Mouse (Mus musculus): Measurements from ENCODE around the gene Tubb4b. TPM values are rescaled to one million over a fixed set of nuclear protein-coding genes. Genes with fewer than 3 reads are reported as not detected.

Tubb4b gene
- total RNA-seq, 2 experiments from 2014 or later = 324 to 351 TPM

DNA sequence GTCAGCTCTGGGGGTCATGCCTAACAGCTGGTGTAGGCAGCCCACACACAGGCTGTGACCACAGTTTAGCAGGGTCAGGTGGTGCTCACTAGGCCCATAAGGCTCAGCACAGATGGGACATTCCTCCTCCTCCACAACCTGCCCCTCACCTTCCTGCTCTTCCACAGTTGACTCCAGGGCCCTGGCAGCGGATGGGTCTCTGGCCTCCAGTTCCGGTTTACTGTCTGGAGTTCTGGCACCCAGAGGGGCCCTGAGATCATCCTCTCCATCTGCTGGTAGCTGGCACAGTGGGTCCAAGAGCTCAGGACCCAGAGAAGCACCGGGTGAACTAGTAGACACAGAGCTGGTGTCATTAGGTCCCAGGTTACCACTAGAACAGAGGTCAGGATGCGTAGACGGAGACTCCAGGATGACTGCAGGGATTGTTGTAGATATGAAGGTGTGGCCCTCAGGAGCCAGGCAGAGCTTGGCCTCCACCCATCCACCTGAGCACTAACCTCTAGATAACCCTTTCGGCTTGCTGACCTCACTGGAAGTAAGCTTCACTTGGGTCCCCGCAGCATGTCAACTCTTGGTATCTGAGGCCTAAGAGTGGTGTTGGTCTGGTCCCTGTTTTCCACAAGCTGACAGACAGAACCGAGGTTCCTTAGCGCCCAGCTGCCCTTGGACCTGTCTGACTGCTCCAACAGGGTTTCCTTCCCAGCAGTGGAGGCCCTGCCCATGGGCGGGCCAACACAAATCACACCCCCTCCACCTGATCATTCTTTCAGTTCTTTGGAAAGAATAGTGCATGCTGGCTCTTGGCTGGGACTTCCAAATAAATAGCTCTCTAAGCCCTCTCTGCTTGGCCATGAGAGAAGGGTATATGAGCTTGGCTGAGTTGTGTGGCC is 21.9 kb upstream of the Tubb4b start, which contains the start of gene AL732309.1:
AL732309.1 (minus strand) TSS at position 681 of the 890 bp plus-strand sequence.
- no peak for DNase-seq
- intact Hi-C loops (cut with DNase I) = no loop called here

GRCm38 (mm10) chr2:25244144-25244543 is 19.6 kb upstream of the Tubb4b start:
- intact Hi-C loops (cut with DNase I) = no loop called here
- no peak for DNase-seq

- no peak for DNase-seq
- intact Hi-C loops (cut with DNase I) = no loop called here
Measured at GRCm38 (mm10) chr2:25243342-25243741, 18.8 kb upstream of the Tubb4b start.

DNA sequence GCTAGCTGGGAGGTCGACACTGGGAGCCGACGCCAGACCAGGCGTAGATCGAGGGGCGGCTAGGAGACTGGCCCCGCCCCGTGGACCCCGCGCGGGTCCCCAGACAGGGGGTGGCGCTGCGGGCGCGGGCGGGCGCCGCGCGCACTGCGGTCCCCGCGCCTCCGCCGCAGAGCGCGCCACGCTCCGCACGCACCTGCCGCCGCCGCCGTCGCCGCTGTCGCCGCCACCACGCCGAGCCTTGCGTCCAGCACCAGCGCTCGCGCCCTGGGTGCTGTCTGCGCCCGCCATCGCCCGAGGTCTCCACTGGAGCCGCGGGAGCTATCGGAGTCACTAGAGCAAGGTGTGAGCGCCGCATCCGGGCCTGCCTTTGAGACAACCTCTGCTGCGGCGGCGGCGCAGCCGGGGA is 17.6 kb upstream of the Tubb4b start, which contains the start of the genes Rnf208 and Cysrt1:
Rnf208 (plus strand) TSS at position 155 of the 406 bp plus-strand sequence.
Cysrt1 (minus strand) TSS at position 352 of the 406 bp plus-strand sequence.
- intact Hi-C loops (cut with DNase I) = no loop called here
- DNase-seq = no peak

DNA sequence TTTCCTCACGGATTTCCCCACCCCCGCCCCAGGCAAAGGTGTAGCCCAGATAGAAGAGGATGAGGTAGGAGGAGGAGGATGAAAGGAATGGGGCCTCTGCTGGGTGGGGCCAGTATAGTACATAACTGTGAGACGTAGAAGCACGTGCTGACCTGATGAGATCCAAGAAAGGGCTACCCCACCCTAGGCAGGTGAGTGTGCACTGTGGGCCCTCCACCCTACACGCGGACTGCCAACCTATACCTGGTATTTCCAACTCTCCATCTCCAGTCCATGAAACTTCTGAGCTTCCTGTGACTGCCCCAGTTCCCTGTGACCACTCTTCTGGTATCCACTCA is 16.9 kb upstream of the Tubb4b start:
- no peak for DNase-seq
- intact Hi-C loops (cut with DNase I) = no loop called here

DNA sequence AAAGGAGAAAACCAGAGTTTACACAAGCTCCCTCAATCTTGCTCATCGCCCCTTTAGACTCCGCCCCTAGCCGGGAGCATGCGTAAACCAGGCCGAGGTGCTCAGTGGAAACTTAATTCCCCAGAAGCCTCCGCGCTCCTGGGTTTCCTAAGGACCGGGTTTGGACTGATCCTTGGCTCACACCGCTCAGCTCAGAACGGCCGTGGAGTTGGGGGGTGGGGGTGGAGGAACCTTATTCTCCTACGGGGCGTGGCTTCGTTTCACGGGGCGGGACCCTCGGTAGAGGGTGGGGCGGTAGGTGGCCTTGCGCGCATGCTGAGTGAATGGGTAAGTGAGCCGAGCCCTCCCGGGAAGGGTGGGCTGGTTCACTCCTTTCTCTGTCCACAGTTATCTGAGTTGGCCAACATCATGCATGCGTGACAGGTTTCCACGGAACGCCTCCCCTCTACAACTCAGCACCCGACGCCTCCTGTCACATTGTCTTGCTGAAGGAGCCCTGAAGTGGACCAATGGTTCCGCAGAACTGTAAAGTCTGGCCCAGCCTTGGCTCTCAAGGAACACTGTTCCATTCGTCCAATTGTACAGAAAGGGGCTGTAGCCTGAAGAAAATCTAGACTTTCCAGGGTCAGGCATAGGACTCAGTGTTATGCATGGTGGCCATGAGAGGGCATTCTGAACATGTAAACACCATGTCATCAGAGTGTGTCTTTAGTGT is 16.4 kb upstream of the Tubb4b start:
- peak; percentile 61 for DNase-seq
- intact Hi-C loops (cut with DNase I) = no loop called here

GRCm38 (mm10) chr2:25240310-25240709 is 15.8 kb upstream of the Tubb4b start:
- DNase-seq = no peak
- intact Hi-C loops (cut with DNase I) = no loop called here

GRCm38 (mm10) chr2:25239766-25240165 is 15.3 kb upstream of the Tubb4b start:
- intact Hi-C loops (cut with DNase I) = no loop called here
- DNase-seq = no peak

DNA sequence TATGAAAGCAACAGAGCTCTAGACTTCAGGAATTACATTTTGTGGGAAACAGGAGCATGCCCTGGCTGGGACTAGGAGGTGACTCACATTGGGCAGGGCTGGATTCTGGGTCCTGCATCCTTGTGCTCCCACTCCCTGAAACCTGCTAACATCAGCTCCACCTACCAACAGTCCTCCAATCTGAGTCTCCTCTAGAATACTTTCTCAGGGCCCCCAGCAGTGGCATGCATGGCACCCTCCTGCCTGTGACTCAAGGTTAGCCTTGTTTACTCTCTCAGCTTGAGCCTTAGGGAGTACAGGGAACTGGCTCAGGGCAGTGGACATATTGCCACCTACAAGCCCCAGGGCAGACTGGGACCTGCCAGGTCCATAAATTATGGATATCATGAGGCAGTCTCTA is 13.6 kb upstream of the Tubb4b start:
- intact Hi-C loops (cut with DNase I) = no loop called here
- DNase-seq = no peak

DNA sequence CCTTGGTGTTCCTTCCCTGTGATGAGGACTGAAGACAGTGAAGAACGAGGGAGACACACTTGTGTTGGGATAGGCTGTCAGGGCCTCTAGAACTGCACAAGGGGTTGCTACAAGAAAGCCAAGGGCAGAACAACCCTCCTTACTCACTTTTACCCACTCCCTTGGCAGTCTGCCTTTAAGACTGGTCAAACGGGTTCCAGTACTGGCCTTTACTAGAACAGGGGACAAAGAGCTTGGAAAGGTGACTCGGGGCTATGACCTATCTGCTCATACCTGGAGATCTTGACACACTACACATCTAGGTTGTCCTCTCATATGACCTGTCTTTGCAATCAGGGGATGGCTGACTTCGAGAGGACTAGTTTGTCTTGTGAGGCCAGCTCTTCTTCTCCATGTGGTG is 13.0 kb upstream of the Tubb4b start:
- no peak for DNase-seq
- intact Hi-C loops (cut with DNase I) = no loop called here

DNA sequence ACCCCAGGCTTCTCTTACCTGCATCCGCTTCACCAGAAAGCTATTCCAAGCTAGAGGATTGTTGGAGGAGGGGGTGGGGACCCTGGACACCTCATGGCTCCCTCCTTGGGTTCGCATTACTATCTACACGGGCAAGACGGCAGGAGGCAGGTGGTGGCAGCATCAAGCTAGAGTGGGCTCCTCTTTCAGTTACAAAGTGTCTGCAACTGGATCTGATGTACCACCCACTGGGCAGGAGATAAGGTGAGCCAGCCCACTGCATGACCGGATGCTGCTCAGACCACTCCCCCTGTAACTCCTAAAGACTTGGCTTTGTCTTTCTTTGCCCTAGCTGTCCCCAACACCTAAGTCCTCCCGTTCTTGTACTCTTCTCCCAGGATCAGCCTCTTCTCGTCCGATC is 12.1 kb upstream of the Tubb4b start, which contains the start of gene Rnf224:
Rnf224 (minus strand) TSS at position 174 of the 400 bp plus-strand sequence.
- DNase-seq = no peak
- intact Hi-C loops (cut with DNase I) = no loop called here

- DNase-seq = no peak
- intact Hi-C loops (cut with DNase I) = no loop called here
Measured at GRCm38 (mm10) chr2:25234551-25235220, 10.2 kb upstream of the Tubb4b start.

DNA sequence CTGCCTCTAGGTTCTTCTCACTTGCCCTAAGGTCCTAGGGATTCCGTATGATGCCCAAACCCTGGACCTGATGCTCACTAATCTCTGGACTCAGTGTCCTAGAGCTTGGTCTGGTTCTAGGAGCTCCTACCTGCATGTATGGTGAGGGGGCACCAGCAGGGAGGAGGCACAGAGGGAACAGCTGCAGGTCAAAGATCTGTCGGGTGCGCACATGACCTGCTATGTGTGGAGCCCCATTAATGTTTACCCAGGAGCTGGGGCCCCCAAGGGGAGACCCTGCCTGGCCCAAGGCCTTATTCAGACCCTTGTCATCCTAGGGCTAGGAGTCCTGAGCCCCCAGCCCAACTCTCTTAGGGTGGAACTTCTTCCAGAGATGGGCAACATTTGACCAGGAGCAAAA is 9.5 kb upstream of the Tubb4b start, which contains the start of gene Slc34a3:
Slc34a3 (minus strand) TSS at position 315 of the 400 bp plus-strand sequence.
- intact Hi-C loops (cut with DNase I) = no loop called here
- no peak for DNase-seq

- intact Hi-C loops (cut with DNase I) = no loop called here
- no peak for DNase-seq
Measured at GRCm38 (mm10) chr2:25233421-25233820, 8.9 kb upstream of the Tubb4b start.

DNA sequence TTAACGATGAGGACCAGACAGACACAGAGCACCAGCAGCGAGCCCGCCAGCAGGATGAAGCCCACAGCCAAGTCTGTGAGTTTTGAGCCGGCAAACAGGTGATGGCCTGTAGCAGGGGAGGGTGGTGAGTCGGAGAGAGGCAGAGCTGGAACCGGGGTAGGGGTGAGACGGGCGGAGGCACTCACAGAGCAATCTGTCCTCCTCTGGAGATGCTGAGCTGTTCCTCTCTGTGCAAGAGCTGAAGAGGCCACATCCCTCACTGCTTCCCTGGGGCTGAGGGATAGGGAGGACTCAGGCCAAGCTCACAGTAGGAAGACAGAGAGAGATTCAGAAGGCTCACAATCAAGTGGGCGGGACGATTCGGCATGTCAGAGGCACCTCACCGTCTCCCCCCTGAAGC is 6.5 kb upstream of the Tubb4b start:
- intact Hi-C loops (cut with DNase I) = no loop called here
- DNase-seq = no peak

DNA sequence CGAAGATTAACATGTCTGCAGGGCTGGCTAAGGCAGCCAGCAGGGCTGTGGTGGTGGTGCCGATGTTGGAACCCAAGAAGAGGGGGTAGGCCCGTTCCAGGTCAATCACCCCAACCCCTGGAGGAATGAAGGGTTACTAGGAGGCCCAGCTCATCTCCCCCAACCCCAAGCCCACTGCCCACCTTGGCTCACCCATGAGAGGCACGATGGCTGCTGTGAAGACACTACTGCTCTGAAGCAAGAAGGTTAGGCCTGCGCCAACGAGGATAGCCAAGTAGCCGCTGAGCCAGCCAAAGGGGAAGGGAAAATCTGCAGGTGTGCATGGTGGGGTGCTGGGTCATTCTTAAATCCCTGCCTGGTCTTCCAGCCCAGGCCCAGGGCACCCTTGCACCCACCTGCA is 6.1 kb upstream of the Tubb4b start:
- intact Hi-C loops (cut with DNase I) = no loop called here
- DNase-seq = no peak

DNA sequence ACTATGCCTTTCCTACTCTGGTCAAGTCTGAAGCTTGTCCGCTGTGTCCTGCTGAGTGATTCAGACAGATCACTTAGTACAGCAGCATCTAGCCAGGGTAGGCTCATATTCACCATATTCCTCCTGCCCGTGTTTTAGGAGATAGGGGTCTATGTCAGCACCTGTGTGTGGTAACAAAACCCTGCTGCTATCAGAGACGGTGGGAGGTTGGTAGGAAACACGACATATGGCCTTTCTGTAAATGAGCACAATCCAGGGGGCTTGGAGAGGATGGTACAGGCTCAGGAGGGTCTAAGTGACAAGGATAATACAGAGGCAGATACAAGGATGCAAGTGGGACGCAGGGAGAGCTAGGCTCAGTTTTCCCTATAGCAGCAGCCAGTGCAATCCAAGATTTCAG is 5.1 kb upstream of the Tubb4b start:
- intact Hi-C loops (cut with DNase I) = no loop called here
- no peak for DNase-seq

GRCm38 (mm10) chr2:25228995-25229530 is 4.6 kb upstream of the Tubb4b start:
- intact Hi-C loops (cut with DNase I) = no loop called here
- no peak for DNase-seq

DNA sequence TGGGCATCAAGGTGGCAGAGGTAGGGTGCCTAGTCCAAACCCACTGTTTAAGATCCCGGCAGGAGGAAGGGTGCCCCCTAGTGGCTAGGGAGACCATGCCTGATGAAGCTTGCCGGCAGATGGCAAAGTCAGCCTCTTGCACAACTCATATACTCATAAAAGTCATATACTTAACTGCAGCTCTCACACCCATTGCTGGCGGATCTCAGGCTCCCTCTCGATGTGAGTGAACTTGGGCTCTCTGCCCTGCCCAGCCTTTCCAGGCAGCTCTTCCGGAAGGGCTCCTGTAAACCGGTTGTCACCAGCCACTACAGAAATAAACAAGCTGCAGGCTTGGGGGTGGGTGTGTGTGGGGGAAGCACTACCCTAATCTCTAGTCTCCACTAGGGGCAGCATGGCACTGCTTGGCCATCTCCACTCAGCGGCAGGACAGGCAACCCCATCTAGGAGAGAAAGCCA is 4.0 kb upstream of the Tubb4b start:
- DNase-seq = peak; percentile 83
- intact Hi-C loops (cut with DNase I) = no loop called here

GRCm38 (mm10) chr2:25227406-25227805 is 2.9 kb upstream of the Tubb4b start:
- intact Hi-C loops (cut with DNase I) = no loop called here
- no peak for DNase-seq

- DNase-seq = no peak
Measured at GRCm38 (mm10) chr2:25226864-25227263, 2.4 kb upstream of the Tubb4b start.

More at GRCm38 (mm10) chr2:25226864-25227263, 2.4 kb upstream of the Tubb4b start:
- intact Hi-C loops (cut with DNase I) = loop anchor here (1.0 kb wide), 1 partner anchor 34 kb away; no protein-coding TSS in a partner anchor

Data from left cerebral cortex, postnatal 4 days (tissue).